Mouse (Mus musculus) embryonic facial prominence, embryonic 11.5 days (tissue): ENCODE results near the gene Hoxd8. TPM values are rescaled to one million over a fixed set of nuclear protein-coding genes. Genes with fewer than 3 reads are reported as not detected.

Source experiments
- ATAC-seq: fragments of 200-750 bp; cut with Nextera tagmentation; replicated peaks from 2 replicates; pipeline ENCODE4 v1.8.0; 2017; ENCODE audit warnings: low read depth; ENCODE audit not compliant: insufficient number of reproducible peaks, low FRiP score, low TSS enrichment
- DNase-seq: peaks from one replicate; pipeline ENCODE4 v3.0.0-alpha.2; 2015; ENCODE audit warnings: low spot score
- H3K27ac ChIP-seq: fragments of 300-500 bp; sonication (generic); replicated peaks from 2 replicates; pipeline ENCODE4 v1.5.1; 2014; ENCODE audit warnings: mild to moderate bottlenecking, low read depth, low read length, control low read depth
- H3K27me3 ChIP-seq: fragments of 300-500 bp; sonication (generic); 2 replicates; pipeline ENCODE4 v1.6.1; 2014; ENCODE audit warnings: mild to moderate bottlenecking, low read length, moderate library complexity, mixed read lengths; ENCODE audit not compliant: control insufficient read depth, insufficient read depth
- H3K36me3 ChIP-seq: fragments of 300-500 bp; sonication (generic); replicated peaks from 2 replicates; pipeline ENCODE4 v1.6.1; 2014; ENCODE audit warnings: low read depth, mild to moderate bottlenecking, low read length, moderate library complexity, mixed read lengths; ENCODE audit not compliant: control insufficient read depth, insufficient read depth
- H3K4me1 ChIP-seq: fragments of 300-500 bp; sonication (generic); 2 replicates; pipeline ENCODE4 v1.6.1; 2014; ENCODE audit warnings: low read length, mixed read lengths; ENCODE audit not compliant: control insufficient read depth, insufficient read depth
- H3K4me2 ChIP-seq: fragments of 300-500 bp; sonication (generic); 2 replicates; pipeline ENCODE4 v1.6.1; 2014; ENCODE audit warnings: low read depth, mild to moderate bottlenecking, control low read depth, low read length, moderate library complexity
- H3K4me3 ChIP-seq: fragments of 300-500 bp; sonication (generic); 2 replicates; pipeline ENCODE4 v1.5.1; 2014; ENCODE audit warnings: low read depth, low read length, control low read depth
- H3K9ac ChIP-seq: fragments of 300-500 bp; sonication (generic); replicated peaks from 2 replicates; pipeline ENCODE4 v1.6.1; 2014; ENCODE audit warnings: mild to moderate bottlenecking, control low read depth, low read length
- H3K9me3 ChIP-seq: fragments of 300-500 bp; sonication (generic); replicated peaks from 2 replicates; pipeline ENCODE4 v1.6.1; 2016; ENCODE audit warnings: mild to moderate bottlenecking, low read length, inconsistent platforms, mixed read lengths; ENCODE audit not compliant: control insufficient read depth
- WGBS: fragments of 180-500 bp; shearing (Covaris S2); extraction: QIAGEN DNeasy Blood & Tissue Kit; methylation state at CpG from one replicate; pipeline ENCODE4 v1.1.7; 2014; 5-methylcytosine and 5-hydroxymethylcytosine counted together
- polyA plus RNA-seq: library from polyadenylated mRNA; unstranded; fragments of >200 nt; fragmentation: Nextera tagmentation; extraction: Ambion mirVana; gene quantifications from 2 replicates; pipeline ENCODE4 v1.2.1, GENCODE M21; 2014

Hoxd8 gene
- polyA plus RNA-seq, 1 experiment from 2014 or later: 0.18 TPM

GRCm38 (mm10) chr2:74673835-74674425 lies 30.5 kb upstream of the Hoxd8 start:
- DNase-seq: no peak

GRCm38 (mm10) chr2:74674881-74675665 lies 29.3 kb upstream of the Hoxd8 start, which contains the start of gene Hoxd12:
Gene Hoxd12, plus strand, starts transcription at chr2:74675013.
- 2% methylated on average over 47 of the region's 47 CpGs for WGBS
- Histone ChIP-seq H3K27ac (no peak within 1 kb of the TSS), H3K36me3 (no peaks in the 10 kb centered on the region), H3K4me3 (no peak within 1 kb of the TSS), H3K9me3 (no peaks in the 10 kb centered on the region), H3K27me3 (peaks cover 85% of the 10 kb centered on the region), H3K9ac (no peak within 1 kb of the TSS), H3K4me2 (no peak within 1 kb of the TSS), H3K4me1 (no peaks in the 10 kb centered on the region; the same call in 1 of the 2 replicates)
- no peak for DNase-seq
- no peak for ATAC-seq

More at GRCm38 (mm10) chr2:74673835-74674425, 30.5 kb upstream of the Hoxd8 start:
- Histone ChIP-seq H3K9ac (no peak overlapping the region), H3K36me3 (no peaks in the 10 kb centered on the region), H3K4me2 (no peak overlapping the region), H3K4me3 (no peak overlapping the region), H3K4me1 (no peaks in the 10 kb centered on the region; the same call in 1 of the 2 replicates), H3K27ac (no peak overlapping the region), H3K27me3 (peaks cover 83% of the 10 kb centered on the region), H3K9me3 (no peaks in the 10 kb centered on the region)
- WGBS: 1% methylated on average over 24 of the region's 24 CpGs
- no peak for ATAC-seq

- Histone ChIP-seq H3K27me3 (peaks cover 88% of the 10 kb centered on the region), H3K9ac (no peak overlapping the region), H3K27ac (no peak overlapping the region), H3K4me2 (no peak overlapping the region), H3K9me3 (no peaks in the 10 kb centered on the region), H3K4me1 (no peaks in the 10 kb centered on the region; the same call in 1 of the 2 replicates), H3K36me3 (no peaks in the 10 kb centered on the region), H3K4me3 (no peak overlapping the region)
- DNase-seq (no peak), ATAC-seq (no peak)
- WGBS: 5% methylated on average over 24 of the region's 24 CpGs
These were observed 28.6 kb upstream of the Hoxd8 start for GRCm38 (mm10) chr2:74675666-74676282.

- no peak overlapping the region for H3K4me2 ChIP-seq
- H3K4me1 ChIP-seq: no peaks in the 10 kb centered on the region; the same call in 1 of the 2 replicates
- H3K9me3 ChIP-seq: no peaks in the 10 kb centered on the region
- 2% methylated on average over 9 of the region's 9 CpGs for WGBS
- H3K36me3 ChIP-seq: no peaks in the 10 kb centered on the region
- no peak overlapping the region for H3K27ac ChIP-seq
- no peak for DNase-seq
- no peak overlapping the region for H3K4me3 ChIP-seq
- H3K27me3 ChIP-seq: peaks cover 95% of the 10 kb centered on the region
- ATAC-seq: no peak
- no peak overlapping the region for H3K9ac ChIP-seq
These were observed 27.9 kb upstream of the Hoxd8 start for GRCm38 (mm10) chr2:74676376-74677052.

GRCm38 (mm10) chr2:74677106-74677505 lies 27.3 kb upstream of the Hoxd8 start:
- H3K4me3 ChIP-seq: no peak overlapping the region
- H3K4me2 ChIP-seq: no peak overlapping the region
- no peak overlapping the region for H3K27ac ChIP-seq
- DNase-seq (no peak), ATAC-seq (no peak)
- WGBS: 9% methylated on average over 2 of the region's 2 CpGs
- peaks cover 96% of the 10 kb centered on the region for H3K27me3 ChIP-seq
- H3K4me1 ChIP-seq: peaks cover 3% of the 10 kb centered on the region; the same call in 1 of the 2 replicates
- no peaks in the 10 kb centered on the region for H3K36me3 ChIP-seq
- no peak overlapping the region for H3K9ac ChIP-seq
- H3K9me3 ChIP-seq: no peaks in the 10 kb centered on the region

- no peak for ATAC-seq
- Histone ChIP-seq H3K4me3 (no peak within 1 kb of the TSS), H3K4me1 (peaks cover 4% of the 10 kb centered on the region; the same call in 1 of the 2 replicates), H3K27ac (no peak within 1 kb of the TSS), H3K9me3 (no peaks in the 10 kb centered on the region), H3K36me3 (no peaks in the 10 kb centered on the region), H3K27me3 (peaks cover 97% of the 10 kb centered on the region), H3K9ac (no peak within 1 kb of the TSS), H3K4me2 (no peak within 1 kb of the TSS)
- 1% methylated on average over 15 of the region's 15 CpGs for WGBS
- no peak for DNase-seq
These were observed 25.4 kb upstream of the Hoxd8 start, which contains the start of gene Hoxd11 for GRCm38 (mm10) chr2:74678891-74679595. Gene Hoxd11, plus strand, starts transcription at chr2:74679557.

GRCm38 (mm10) chr2:74679596-74679971 lies 24.8 kb upstream of the Hoxd8 start:
- Histone ChIP-seq H3K9ac (no peak overlapping the region), H3K4me3 (no peak overlapping the region)

More at GRCm38 (mm10) chr2:74679596-74679971, 24.8 kb upstream of the Hoxd8 start:
- H3K27ac ChIP-seq: no peak overlapping the region
- H3K4me2 ChIP-seq: no peak overlapping the region
- H3K27me3 ChIP-seq: peaks cover 97% of the 10 kb centered on the region
- H3K9me3 ChIP-seq: no peaks in the 10 kb centered on the region
- ATAC-seq: no peak
- H3K4me1 ChIP-seq: peaks cover 4% of the 10 kb centered on the region; the same call in 1 of the 2 replicates
- WGBS: under 1% methylated on average over 26 of the region's 26 CpGs
- DNase-seq: no peak
- no peaks in the 10 kb centered on the region for H3K36me3 ChIP-seq
